ENCODE assay signal across 13 mouse cellular contexts in the genomic region with DNA sequence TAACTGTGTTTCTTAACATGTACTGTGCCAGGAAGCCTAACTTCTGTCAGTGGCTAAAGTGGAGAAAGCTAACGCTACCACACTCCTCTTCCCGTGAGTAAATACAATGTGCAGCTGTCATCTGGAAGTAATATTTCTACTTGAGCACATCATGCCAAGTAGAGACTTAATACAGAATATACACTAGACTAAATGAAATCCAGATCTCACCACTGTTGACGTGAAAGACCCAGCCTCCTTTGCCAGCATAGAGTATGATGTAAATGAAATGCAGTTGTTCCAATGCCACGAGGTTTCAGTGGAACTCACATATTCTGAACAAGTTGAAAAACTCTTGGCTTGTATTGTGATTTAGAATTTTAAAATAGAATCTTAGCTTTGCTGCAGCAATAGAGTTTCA.
"Had no signal": no experiment of that assay in that cellular context is flagged by ENCODE, and none has a peak within 500 bp of the region (broad histone marks: within the 10 kb centered on the region; RNA-seq: fewer than 3 reads in every experiment).

No protein-coding gene starts in this region.

- H3K4me1 ChIP-seq: midbrain, embryonic 13.5 days; neural tube, embryonic 15.5 days; stomach, embryonic 15.5 days had no signal

- DNase-seq: kidney, adult 9 months; kidney, postnatal 10 days; kidney, postnatal 4 days; lung, adult 18-20 months; right cerebral cortex, adult 18-20 months; spleen, adult 18-20 months; thymus, postnatal 36 days had no signal

- H3K27me3 ChIP-seq: midbrain, embryonic 13.5 days; neural tube, embryonic 15.5 days; stomach, embryonic 15.5 days had no signal

- ATAC-seq: midbrain, embryonic 13.5 days had no signal

- H3K9ac ChIP-seq: liver, embryonic 14.5 days; midbrain, embryonic 13.5 days; neural tube, embryonic 15.5 days; stomach, embryonic 15.5 days had no signal

- H3K36me3 ChIP-seq: midbrain, embryonic 13.5 days; neural tube, embryonic 15.5 days; stomach, embryonic 15.5 days had no signal

- H3K4me3 ChIP-seq: layer of hippocampus, adult 2 months; midbrain, embryonic 13.5 days; myocyte; neural tube, embryonic 15.5 days; stomach, embryonic 15.5 days had no signal

- H3K9me3 ChIP-seq: midbrain, embryonic 13.5 days; neural tube, embryonic 15.5 days; stomach, embryonic 15.5 days had no signal

- H3K4me2 ChIP-seq: midbrain, embryonic 13.5 days; neural tube, embryonic 15.5 days; stomach, embryonic 15.5 days had no signal

- H3K27ac ChIP-seq: layer of hippocampus, adult 2 months; liver, embryonic 14.5 days; midbrain, embryonic 13.5 days; neural tube, embryonic 15.5 days; stomach, embryonic 15.5 days had no signal
